Mouse (Mus musculus) T-cell, adult 2 months (primary cell): Measurements from ENCODE around the gene B230219D22Rik.

Source experiments
- DNase-seq: peaks from one replicate; pipeline ENCODE4 v3.0.0; 2022; ENCODE audit warnings: low spot score

B230219D22Rik gene

DNA sequence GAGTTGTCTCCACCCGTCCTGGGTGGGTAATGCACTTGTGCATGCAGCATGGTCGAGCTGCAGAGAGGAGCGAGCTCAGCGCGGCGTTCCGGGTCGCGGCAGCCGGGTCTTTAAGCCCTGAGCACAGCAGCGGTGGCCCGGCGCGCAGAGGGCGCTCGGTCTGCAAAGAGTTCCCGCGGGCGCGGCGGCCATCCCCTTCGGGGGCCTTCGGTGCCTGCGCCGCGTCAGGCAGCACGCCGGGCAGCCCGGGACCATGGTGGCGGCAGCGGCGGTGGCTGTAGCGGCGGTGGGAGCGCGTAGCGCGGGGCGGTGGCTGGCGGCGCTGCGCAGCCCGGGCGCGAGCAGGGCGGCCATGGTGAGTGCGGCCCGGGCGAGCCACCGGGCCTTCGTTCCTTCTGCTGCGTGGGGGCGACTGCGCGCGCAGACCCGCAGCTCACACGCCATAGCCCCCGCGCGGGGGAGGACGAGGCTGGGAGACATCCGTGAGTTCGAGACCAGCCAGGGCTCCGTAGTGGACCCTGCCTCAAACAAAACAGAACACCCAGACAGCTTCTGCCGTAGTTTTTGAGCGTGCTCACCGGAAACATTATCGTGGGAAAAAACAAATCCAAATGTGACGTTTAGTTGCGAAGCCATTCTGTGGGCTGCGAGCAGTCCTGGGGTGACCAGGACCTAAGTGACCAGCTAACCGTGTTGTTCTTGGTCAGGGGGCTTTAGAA lies 34.4 kb downstream of the B230219D22Rik start, which contains the start of gene Pcbd2:
Gene Pcbd2, plus strand, starts transcription at position 249 of the 719 bp plus-strand sequence.
- peak; percentile 85 for DNase-seq

DNA sequence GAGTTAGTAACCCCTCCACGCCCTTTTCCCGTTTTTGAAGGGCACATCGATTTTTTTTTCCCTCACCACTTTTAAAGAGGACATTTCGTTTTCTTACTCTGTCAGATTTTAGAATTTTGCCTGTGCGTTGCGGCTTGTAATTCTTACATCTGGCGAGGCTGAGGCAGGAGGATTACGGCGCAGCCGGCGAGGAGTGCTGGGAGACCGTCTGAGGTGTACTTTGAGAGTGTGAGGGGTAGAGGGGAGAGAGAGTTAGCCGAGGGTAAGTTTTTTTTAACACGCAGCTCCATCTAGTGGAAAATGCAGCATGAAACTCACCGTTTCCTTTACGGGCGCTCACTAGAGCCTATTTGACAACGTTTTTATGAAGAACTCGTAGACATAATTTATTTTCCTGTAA lies 34.9 kb downstream of the B230219D22Rik start:
- DNase-seq = peak; percentile 85

DNA sequence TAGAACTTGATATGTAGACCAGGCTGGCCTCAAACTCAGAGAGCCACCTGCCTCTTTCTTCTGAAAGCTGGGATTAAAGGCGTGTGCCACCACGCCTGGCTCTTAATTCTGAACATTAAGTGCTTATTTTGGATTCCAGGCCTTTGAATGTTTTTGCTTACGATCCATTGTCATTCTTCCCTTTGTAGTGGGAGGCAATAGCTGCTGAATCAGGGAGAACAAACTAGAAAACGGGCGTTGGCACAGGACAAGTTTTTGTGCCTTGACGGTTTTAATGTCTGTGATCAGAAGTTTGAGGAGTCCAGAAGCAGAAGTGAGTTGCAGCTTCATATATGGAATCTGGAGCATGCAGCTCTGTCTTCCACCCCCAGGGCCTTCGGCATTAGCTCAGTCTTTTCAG lies 37.8 kb downstream of the B230219D22Rik start:
- no peak for DNase-seq

DNA sequence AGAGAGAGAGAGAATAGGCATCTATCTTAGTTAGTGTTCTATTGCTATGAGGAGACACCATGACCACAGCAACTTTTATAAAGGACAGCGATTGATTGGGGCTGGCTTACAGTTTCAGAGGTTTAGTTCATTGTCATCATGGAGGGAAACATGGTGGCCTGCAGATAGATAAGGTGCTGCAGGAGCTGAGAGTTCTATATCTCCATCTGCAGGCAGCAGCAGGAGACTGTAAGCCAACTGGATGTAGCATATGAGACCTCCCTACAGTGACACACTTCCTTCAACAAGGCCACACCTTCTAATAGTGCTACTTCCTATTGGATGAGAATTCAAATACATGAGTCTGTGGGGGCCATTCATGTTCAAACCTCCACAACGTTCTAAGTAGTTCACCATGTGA lies 39.2 kb downstream of the B230219D22Rik start:
- DNase-seq = no peak

DNA sequence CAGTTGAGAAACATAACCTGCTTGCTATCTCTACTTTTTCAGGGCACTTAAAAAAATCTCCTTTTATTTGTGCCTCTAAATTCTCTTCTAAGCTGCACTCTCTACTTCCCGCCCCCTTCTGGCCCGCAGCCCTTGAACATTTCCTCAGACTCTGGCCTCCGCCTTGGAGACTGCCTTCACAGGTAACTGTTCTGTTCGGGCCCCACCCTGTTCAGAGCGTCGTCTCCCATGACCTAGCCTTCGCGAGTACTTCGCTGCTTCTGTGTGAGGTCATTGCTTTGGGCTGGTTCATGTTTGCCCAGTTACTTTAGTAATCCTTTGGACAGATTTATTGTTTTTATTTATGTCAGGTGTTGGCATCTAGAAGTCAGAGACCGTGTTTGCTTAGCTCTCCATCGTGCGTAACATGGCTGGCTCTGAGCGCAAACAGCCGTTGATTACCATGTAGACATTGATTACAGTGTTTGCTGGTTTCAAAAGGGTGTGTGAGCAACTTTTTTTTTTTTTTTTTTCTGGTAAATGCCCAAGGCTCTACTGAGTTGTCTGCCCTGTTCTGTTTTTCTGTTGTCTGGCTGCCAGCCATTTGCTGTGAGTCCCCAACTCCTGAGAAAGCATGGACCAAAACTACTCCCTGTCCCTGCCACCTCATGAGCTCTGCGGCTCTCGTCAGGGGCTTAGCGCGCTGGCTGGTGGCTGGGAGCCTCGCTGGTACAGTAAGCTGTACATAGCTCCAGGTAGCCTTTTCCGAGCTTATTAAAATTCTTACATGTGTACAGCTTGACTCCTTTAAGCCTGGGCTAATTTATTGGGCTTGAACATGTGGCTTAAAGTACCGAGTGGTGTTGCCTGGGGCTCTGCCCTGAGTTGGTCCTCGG lies 40.9 kb downstream of the B230219D22Rik start:
- no peak for DNase-seq

DNA sequence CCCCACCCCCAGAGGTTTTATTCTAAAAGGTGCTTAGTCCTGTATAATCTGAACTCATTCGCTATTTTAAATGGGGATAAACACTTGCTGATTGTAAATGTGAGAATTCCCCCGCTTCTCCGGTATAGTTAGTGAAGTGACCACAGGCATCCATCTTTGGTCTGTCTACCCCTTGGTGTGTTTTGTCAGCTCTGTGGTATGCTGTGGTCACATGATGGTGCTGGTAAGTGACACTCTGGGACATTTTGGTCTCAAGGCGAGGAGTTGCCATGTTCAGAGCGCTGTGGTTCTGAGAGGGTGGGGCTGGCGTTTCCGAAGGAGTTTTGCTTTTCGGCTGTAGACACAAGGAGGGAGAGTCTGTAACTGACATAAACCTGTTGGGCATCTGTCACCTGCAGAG lies 45.0 kb downstream of the B230219D22Rik start:
- no peak for DNase-seq

DNA sequence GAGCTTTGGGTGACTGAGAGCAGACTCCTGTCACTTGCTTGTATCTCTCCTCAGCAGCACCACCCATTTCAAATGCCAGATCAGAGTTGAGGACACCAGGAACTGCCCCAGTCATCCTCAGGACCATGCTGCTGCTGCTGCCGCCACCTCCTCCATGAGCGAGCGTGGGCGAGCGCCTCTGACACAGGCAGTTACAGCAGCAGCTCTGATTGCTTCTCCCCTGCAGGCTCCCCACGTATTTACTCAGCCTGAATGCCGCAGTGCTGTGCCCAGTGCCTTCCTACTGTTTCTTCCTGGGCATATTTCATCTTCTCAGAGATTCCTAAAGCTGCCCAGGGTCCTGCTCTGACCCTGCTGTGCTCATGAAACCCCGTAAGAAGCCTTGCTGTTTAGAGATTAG lies 49.4 kb downstream of the B230219D22Rik start:
- no peak for DNase-seq
